Mouse (Mus musculus): ENCODE data around the gene Limch1.

The Limch1 gene

GRCm38 (mm10) chr5:66745390-66745995 is at the start of gene Limch1:
Gene Limch1 (plus strand): TSS chr5:66745827.
- DNase-seq (ENCODE audit: low read depth, low spot score): peak; percentile 58

GRCm38 (mm10) chr5:66697119-66697518 is 48.5 kb upstream of the Limch1 start:
- peak; percentile 72 for DNase-seq (ENCODE audit: low read depth, low spot score)

GRCm38 (mm10) chr5:66699911-66700310 is 45.7 kb upstream of the Limch1 start:
- no peak for DNase-seq (ENCODE audit: low read depth, low spot score)

GRCm38 (mm10) chr5:66701951-66702350 is 43.7 kb upstream of the Limch1 start:
- no peak for DNase-seq (ENCODE audit: low read depth, low spot score)

- DNase-seq (ENCODE audit: low read depth, low spot score): no peak
Measured at GRCm38 (mm10) chr5:66703317-66704004, 42.2 kb upstream of the Limch1 start.

GRCm38 (mm10) chr5:66707859-66708258 is 37.8 kb upstream of the Limch1 start:
- DNase-seq (ENCODE audit: low read depth, low spot score): no peak

GRCm38 (mm10) chr5:66710445-66711019 is 35.1 kb upstream of the Limch1 start:
- peak; percentile 23 for DNase-seq (ENCODE audit: low read depth, low spot score)

GRCm38 (mm10) chr5:66712801-66713200 is 32.8 kb upstream of the Limch1 start:
- no peak for DNase-seq (ENCODE audit: low read depth, low spot score)

GRCm38 (mm10) chr5:66715498-66715931 is 30.1 kb upstream of the Limch1 start:
- DNase-seq (ENCODE audit: low read depth, low spot score): no peak

- no peak for DNase-seq (ENCODE audit: low read depth, low spot score)
Measured at GRCm38 (mm10) chr5:66717931-66718330, 27.7 kb upstream of the Limch1 start.

GRCm38 (mm10) chr5:66718413-66718812 is 27.2 kb upstream of the Limch1 start:
- DNase-seq (ENCODE audit: low read depth, low spot score): no peak

GRCm38 (mm10) chr5:66718880-66719279 is 26.7 kb upstream of the Limch1 start:
- DNase-seq (ENCODE audit: low read depth, low spot score): no peak

- no peak for DNase-seq (ENCODE audit: low read depth, low spot score)
Measured at GRCm38 (mm10) chr5:66720921-66721320, 24.7 kb upstream of the Limch1 start.

GRCm38 (mm10) chr5:66722586-66722985 is 23.0 kb upstream of the Limch1 start:
- no peak for DNase-seq (ENCODE audit: low read depth, low spot score)

- DNase-seq (ENCODE audit: low read depth, low spot score): no peak
Measured at GRCm38 (mm10) chr5:66723037-66723436, 22.6 kb upstream of the Limch1 start.

- no peak for DNase-seq (ENCODE audit: low read depth, low spot score)
Measured at GRCm38 (mm10) chr5:66723626-66724025, 22.0 kb upstream of the Limch1 start.

- no peak for DNase-seq (ENCODE audit: low read depth, low spot score)
Measured at GRCm38 (mm10) chr5:66729306-66729705, 16.3 kb upstream of the Limch1 start.

- DNase-seq (ENCODE audit: low read depth, low spot score): no peak
Measured at GRCm38 (mm10) chr5:66730621-66731301, 14.9 kb upstream of the Limch1 start.

- no peak for DNase-seq (ENCODE audit: low read depth, low spot score)
Measured at GRCm38 (mm10) chr5:66731302-66731697, 14.3 kb upstream of the Limch1 start.

GRCm38 (mm10) chr5:66733556-66733955 is 12.1 kb upstream of the Limch1 start:
- no peak for DNase-seq (ENCODE audit: low read depth, low spot score)

- DNase-seq (ENCODE audit: low read depth, low spot score): no peak
Measured at GRCm38 (mm10) chr5:66739376-66739775, 6.3 kb upstream of the Limch1 start.

- DNase-seq (ENCODE audit: low read depth, low spot score): no peak
Measured at GRCm38 (mm10) chr5:66745996-66746681, 512 bp downstream of the Limch1 start.

Data from retina, postnatal 7 days (tissue).